Mouse (Mus musculus) layer of hippocampus, postnatal 36 days (tissue): ENCODE measurements at regions not wholly inside any gene's neighbourhood (a gene's known extent, or its start where the extent isn't known, plus 50 kb on each side); places are given as distances from the start of the nearest gene placed in this dataset.

ENCODE experiments used
- DNase-seq, 2 experiments: peaks; one replicate each; pipeline ENCODE4 v3.0.0; 2022

DNA sequence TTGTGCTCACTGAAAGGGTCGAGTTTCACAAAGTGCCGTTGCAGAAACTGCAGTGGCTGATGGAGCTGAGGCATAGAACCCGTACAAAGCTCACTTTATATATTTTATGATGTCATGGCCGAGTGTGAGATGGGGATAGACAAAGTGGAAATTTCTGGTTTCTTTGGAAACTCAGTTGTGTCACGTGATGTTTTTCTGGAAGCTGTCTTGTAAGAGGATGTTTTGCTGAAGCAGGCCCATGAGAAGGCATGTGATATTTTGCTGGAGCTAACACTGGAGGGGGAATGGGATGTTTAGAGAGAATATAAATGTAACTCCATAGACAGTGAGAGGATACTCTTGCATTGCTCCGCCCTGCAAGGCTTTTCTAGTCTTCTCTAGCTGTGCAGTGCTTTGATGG is 311.7 kb downstream of the Tmem132b start:
- DNase-seq = no peak

DNA sequence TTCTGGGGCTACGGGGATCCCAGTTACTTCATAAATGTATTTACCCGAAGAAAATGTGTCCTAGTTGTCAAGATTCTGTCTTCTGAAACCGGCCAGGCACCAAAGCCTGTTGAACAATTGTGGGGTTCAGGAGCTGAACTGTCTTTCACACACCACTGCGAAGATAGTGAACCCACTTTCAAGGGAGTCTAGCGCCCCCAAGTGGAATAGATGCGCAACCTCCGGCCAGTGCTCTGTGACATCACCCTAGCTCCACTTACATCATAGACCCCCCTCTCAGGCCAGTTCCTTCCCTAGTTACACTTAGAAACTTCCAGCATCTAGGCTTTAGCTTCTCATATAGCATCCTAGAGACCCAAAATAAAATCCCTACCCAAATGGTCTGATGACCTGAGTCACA is 318.1 kb downstream of the Tmem132b start:
- DNase-seq = no peak

GRCm38 (mm10) chr5:125876296-125876695 is 344.7 kb downstream of the Tmem132b start:
- DNase-seq = no peak

DNA sequence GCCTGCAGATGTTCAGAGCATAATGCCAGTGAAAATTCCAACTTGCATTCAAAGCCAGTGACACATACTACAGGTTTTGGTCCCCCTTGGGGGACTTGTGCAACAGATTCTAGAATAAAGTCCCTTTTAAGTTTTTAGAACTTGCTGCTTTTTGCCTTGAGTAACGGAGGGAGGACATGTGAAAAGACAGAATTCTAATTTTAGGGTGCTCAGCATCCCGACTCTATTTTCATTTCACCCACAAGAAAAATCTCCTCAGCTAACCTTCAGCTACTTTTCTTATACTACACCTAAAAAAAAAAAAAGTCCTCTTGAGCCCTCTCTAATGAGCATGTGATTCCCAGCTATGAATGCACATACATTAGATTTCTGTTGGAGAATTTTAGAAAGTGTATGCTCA is 357.3 kb downstream of the Tmem132b start:
- no peak for DNase-seq

GRCm38 (mm10) chr5:125893864-125894263 is 362.3 kb downstream of the Tmem132b start:
- no peak for DNase-seq

- DNase-seq = no peak
Measured at GRCm38 (mm10) chr5:125902038-125902437, 370.5 kb downstream of the Tmem132b start.

GRCm38 (mm10) chr5:125904426-125904825 is 372.9 kb downstream of the Tmem132b start:
- DNase-seq = no peak

DNA sequence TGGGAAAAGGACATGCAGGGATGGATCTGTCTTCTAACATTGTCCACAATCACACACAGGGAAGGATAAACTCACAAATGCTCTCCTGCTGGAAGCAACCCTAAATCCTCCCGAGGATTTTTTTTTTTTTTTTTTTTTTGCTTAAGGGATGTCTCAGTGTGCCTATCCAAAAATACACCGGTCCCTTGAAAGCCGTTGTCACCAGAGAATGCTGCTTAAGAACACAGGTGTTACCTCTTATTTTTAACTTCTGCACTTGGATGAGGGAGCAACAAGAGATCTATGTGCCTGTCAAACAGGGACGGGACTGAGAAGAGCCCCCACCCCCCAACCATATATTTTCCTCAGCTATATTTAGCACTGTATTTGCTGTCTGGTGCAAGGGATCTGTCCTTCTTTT is 375.8 kb downstream of the Tmem132b start:
- DNase-seq = no peak

DNA sequence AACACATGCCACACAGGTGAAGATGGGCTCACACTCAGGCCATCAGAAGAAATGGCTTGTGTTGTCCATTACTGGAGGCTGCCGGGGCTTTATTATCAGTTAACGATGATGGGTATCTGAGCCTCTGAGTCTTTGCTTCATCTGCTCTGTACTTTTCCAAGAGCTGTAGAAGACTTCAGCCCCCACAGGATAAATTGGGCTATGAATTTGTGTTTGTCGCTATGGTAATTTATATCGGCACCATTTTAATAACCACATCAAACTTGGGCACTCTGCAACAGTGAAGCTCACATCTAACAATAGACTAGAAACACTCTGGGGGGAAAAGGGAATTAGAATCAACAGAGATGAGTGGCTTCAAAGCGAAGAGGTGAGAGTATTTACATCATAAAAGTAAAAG is 376.3 kb downstream of the Tmem132b start:
- no peak for DNase-seq

DNA sequence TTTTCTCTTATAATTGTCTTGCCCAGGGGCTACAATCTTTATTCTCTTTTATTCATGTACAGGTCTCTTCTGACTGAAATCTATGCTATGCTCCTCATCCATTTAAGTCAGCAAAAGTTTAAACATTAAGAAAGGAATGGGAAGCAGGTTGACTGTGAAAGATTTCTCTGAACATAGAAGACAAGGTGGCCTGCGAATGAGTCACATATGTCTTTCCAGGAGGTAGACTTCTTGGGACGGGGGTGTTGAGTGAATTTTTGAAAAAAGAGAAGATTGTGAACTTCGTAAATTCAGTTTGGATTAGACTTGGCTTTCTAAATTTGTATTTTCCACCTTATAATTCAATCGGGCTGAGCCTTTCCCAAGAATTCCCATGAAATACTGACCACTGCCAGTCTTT is 384.3 kb downstream of the Tmem132b start:
- DNase-seq = no peak

DNA sequence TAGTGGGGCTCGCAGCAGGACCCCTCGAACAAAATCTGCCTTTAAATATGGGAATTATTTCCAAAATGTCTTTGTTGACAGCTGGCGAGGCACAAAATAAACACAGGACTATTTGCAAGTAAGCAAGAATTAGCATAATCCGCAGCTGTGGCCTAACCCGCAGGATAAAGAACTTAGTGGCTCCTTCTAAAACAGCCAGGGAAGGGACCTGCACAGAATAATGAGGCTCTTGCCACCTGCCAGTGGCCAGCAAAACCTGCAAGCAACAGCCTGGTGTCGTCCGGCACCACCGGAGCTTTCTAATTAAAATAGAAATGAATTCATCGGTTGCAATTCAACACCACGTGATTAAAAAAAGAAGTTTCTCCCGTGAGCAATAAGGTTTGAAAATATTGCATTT is 389.4 kb downstream of the Tmem132b start:
- DNase-seq = no peak

DNA sequence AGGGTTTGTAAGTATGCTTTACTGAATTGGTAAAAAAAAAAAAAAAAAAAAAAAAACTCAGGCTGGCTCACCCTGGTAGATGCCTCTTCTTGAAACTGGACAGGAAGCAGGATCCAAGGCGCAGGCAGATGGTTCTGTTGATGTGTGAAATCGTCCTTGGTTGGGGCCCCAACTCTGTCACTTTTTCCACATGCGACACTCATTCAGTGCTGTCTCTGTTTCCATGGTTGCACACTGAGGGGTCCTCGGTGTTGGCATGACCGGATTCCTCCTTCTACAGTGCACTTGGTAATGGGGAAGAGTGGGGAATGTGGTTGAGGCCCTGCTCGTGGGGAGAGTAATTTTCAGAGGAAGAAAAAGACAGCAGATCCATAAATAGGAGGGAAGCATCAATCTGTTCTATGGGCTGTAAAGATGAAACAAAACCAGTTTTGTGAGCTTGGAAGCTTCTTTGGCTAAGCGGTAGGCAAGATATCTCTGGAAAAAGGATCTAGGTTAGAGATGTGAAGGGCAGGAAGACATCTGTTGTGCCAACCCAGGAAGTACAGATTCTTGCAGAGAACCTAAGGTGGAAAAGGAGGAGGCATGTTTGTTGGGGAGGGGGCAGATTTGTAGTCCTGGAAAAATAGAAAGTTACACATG is 394.4 kb downstream of the Tmem132b start:
- no peak for DNase-seq

DNA sequence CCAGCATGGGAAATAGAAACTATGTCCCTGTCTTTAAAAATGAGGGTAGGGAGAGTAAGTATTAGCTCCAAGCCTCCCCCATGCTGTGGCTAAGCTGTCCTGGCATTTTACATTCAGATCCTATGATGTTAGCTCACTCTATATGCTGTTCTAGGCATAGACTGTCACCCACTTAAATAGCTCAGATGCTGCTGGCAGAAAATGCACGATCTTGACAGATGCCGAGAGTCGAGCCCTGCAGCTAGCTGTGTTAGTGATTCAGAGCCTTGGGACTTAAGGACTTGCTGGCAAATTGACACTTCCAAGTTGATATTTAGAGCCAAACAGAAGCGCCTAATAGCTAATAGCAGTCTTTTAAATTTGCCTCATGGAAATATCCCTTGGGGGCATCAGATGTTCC is 399.9 kb downstream of the Tmem132b start:
- DNase-seq = no peak

DNA sequence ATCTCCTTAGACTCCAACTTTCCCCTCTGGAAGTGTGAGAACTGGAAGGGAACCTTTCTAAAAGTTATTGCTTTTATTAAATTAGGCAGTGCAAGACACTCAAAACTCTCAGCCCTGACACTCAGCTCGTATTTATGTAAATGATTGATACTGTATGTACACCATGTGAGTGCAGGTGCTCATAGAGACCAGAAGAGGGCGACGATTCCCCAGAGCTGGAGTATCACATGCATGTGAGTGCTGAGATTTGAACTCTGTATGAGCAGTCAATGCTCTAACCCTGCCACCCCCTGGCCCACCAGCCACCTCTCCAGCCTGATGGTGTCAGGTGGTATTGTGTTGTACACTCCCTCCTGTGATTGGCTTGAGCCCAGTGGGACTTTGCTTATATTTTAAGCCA is 407.8 kb downstream of the Tmem132b start:
- DNase-seq = no peak

GRCm38 (mm10) chr5:125946729-125947128 is 415.2 kb downstream of the Tmem132b start:
- DNase-seq = no peak

GRCm38 (mm10) chr5:125951641-125952040 is 420.1 kb downstream of the Tmem132b start:
- no peak for DNase-seq

- no peak for DNase-seq
Measured at GRCm38 (mm10) chr5:125964039-125964438, 432.5 kb downstream of the Tmem132b start.

- no peak for DNase-seq
Measured at GRCm38 (mm10) chr5:125968151-125968550, 436.6 kb downstream of the Tmem132b start.

DNA sequence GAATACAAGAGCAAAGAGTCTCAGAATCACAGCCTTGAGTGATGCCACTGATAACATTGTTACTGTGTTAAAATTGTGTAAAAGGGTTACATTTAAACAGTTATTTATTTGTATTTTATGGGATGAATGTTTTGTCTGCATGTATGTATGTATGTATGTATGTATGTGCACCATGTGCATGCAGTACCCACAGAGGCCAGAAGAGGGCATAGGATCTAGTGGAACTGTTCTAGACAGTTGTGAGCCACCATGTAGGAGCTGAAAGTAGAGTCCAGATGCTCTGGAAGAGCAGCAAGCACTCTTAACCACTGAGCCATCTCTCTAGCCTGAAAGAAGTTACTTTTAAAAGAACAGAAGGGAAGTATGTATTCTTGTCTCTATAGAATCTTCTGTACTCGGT is 442.5 kb downstream of the Tmem132b start:
- DNase-seq = no peak

- DNase-seq = no peak
Measured at GRCm38 (mm10) chr5:125979801-125980200, 448.2 kb downstream of the Tmem132b start.

DNA sequence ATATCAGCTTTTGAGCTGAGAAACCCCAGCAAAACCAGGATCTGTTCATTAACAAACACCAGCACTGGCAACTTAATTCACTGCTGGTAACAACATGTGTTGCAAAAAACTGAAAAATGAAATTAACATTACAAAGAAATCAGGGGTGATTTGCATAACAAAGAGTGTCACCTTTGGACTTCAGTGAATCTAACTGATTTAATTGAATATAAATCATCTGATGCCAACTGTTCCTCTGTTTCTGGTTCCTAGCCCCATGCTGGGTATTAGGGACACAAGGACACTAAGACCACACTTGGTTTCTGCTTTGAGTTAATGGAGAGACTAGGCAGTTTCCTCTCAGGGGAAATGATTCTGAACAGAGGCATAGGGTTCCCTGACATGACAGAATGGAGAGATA is 453.8 kb downstream of the Tmem132b start:
- no peak for DNase-seq

- DNase-seq = no peak
Measured at GRCm38 (mm10) chr5:125997173-125997572, 465.6 kb downstream of the Tmem132b start.

DNA sequence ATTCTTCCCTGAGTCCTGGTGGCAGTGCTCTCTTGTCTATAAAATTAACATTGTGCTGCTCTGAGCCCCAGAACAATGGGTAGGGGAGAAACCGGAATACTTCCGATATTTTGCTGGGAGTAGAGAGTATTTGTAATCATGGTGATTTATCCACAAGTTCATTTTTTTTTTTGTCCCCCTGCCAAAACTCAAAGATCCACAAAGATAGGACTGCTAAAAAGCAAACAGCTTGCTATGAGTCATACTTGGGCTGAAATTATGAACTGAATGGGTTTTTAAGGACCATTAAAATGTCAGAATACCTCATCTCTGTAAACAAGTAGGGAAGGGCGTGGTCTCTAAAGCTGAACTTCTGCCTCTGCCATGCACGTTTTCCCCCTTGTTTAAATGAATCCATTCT is 476.3 kb downstream of the Tmem132b start:
- DNase-seq = no peak

GRCm38 (mm10) chr5:126008321-126008720 is 476.7 kb downstream of the Tmem132b start:
- no peak for DNase-seq

DNA sequence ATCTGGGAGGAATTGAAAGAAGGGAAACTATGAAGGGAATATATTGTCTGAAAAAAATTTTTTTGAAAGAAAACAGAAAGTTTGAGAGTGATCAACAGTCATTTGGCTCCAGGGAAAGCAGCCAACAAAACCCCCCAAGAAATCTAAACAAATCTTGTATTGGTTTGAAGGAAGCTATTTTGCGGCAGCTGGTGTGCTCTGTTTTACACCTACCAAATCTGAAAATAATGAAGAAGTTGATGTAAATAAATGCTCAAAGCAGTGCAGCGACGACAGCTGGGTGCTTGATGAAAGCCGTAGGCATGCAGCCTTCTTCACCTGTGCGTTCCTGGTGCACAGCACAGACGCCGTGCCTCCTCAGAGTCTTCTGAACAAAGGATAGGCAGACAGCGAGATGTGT is 488.2 kb downstream of the Tmem132b start:
- no peak for DNase-seq
